Mouse (Mus musculus): ENCODE measurements around the gene Acadl. TPM values are rescaled to one million over a fixed set of nuclear protein-coding genes. Genes with fewer than 3 reads are reported as not detected.

Gene Acadl
- polyA plus RNA-seq (2012; rRNA removed) (15.5 and 34.8 TPM in 2 replicates), polyA plus RNA-seq (2014; fragmentation: Nextera tagmentation; extraction: Ambion mirVana) (105 TPM in 2 replicates)

DNA sequence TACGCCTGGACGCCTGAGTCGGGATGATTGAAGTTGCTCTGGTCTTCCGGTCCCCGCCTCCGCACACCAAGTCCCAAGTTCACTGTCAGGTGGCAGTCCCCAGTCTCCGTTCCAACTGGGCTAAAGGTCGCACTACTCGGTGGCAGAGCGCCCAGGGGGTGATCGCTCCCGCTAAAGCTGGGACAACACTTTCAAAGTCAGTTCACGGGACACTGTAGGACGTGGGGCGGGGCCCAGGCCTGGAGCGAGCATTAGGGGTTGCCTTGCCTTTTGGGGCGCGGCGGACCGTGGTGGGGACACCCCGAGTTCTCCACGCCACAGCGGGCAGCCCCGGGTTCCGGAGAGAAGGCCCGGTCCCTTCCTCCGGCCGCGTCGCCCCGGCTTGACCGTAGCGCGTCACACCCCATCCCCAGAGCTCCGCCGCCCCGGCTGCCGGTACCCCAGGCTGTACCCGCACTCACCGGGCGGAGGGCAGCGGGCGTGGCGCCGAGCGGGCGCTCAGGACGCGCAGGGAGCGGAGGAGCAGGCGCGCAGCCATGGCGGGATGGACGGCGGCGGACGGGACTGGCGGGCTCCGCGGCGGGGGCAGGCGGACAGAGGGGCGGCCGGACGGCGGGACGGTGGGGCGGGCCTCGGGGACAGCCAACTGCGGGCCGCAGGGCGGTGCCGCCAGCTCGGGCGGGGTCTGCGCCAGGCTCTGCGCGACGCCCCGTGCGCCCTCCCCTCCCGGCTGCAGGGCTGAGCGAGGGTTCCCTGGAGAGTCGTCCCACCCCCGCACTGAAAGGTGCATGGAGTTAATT lies at the start of gene Acadl:
Gene Acadl, minus strand, starts transcription at position 566 of the 800 bp plus-strand sequence.
- Histone ChIP-seq H3K27ac (peak within 1 kb of the TSS; percentile 78), H3K27me3 (ENCODE audit: control insufficient read depth, insufficient read depth, low read length) (no peaks in the 10 kb centered on the region), H3K36me3 (replicated peaks; ENCODE audit: control insufficient read depth, insufficient read depth, low read depth) (no peaks in the 10 kb centered on the region), H3K4me1 (replicated peaks; ENCODE audit: control insufficient read depth in 2 of 2, insufficient read depth in 2 of 2, low read length in 1 of 2) (peaks cover 0 to 2% of the 10 kb centered on the region in 2 experiments; a peak in 1 of 4 replicates), H3K9me3 (ENCODE audit: control insufficient read depth, low read length) (no peaks in the 10 kb centered on the region), H3K4me3 (ENCODE audit: insufficient read depth in 1 of 2, low read depth in 2 of 2, low read length in 2 of 2) (peak within 1 kb of the TSS; percentile 67 to 95), H3K4me2 (ENCODE audit: low read depth) (peak within 1 kb of the TSS; percentile 88), H3K9ac (replicated peaks) (peak within 1 kb of the TSS; percentile 82)
- WGBS (ENCODE audit: insufficient replicate concordance) = under 1% methylated on average over 76 of the region's 85 CpGs
- peak; percentile 38 to 56 (median 46) for DNase-seq (ENCODE audit: low read depth in 3 of 3, low spot score in 3 of 3)
- no peak for TF ChIP-seq EP300 (IDR thresholded peaks at IDR 0.05; ENCODE audit: low read depth)
- TF ChIP-seq CTCF (IDR thresholded peaks at IDR 0.05; ENCODE audit: low read depth) = no peak
- ATAC-seq (ENCODE audit: insufficient read depth) = peak; percentile 95

GRCm38 (mm10) chr1:66912305-66912704 lies 49.2 kb upstream of the Acadl start:
- no peaks in the 10 kb centered on the region for H3K9me3 ChIP-seq (ENCODE audit: control insufficient read depth, low read length)
- 64% methylated on average over 1 of the region's 1 CpGs for WGBS (ENCODE audit: insufficient replicate concordance)
- DNase-seq (ENCODE audit: low read depth in 3 of 3, low spot score in 3 of 3) (no peak), ATAC-seq (ENCODE audit: insufficient read depth) (no peak)
- H3K4me3 ChIP-seq (ENCODE audit: insufficient read depth in 1 of 2, low read depth in 2 of 2, low read length in 2 of 2) = no peak overlapping the region
- no peaks in the 10 kb centered on the region for H3K36me3 ChIP-seq (replicated peaks; ENCODE audit: control insufficient read depth, insufficient read depth, low read depth)
- H3K4me2 ChIP-seq (ENCODE audit: low read depth) = no peak overlapping the region
- H3K27ac ChIP-seq = no peak overlapping the region
- TF ChIP-seq EP300 (IDR thresholded peaks at IDR 0.05; ENCODE audit: low read depth) (no peak), CTCF (IDR thresholded peaks at IDR 0.05; ENCODE audit: low read depth) (no peak)
- no peak overlapping the region for H3K9ac ChIP-seq (replicated peaks)
- no peaks in the 10 kb centered on the region for H3K27me3 ChIP-seq (ENCODE audit: control insufficient read depth, insufficient read depth, low read length)
- H3K4me1 ChIP-seq (replicated peaks; ENCODE audit: control insufficient read depth in 2 of 2, insufficient read depth in 2 of 2, low read length in 1 of 2) = no peaks in the 10 kb centered on the region

DNA sequence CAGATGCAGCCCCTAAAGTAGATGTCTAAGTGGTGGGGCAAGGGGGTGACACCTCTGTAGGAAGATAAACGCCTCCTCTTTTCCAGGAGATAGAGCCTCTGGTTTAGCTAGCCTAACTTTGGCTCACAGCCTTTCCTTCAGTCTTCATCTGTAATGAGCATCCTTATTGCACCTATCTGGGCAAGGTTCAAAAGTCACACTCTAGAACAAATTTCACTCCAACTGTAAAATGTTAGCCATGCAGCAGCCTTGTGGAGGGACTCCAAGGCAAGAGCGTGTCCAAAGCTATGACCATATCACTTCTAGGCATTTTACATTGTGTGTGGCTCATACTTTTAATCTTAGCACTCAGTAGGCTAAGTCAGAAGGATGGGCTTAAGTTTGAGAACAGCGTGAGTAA lies 39.5 kb upstream of the Acadl start:
- Histone ChIP-seq H3K4me3 (ENCODE audit: insufficient read depth in 1 of 2, low read depth in 2 of 2, low read length in 2 of 2) (no peak overlapping the region), H3K9ac (replicated peaks) (no peak overlapping the region), H3K27ac (no peak overlapping the region), H3K36me3 (replicated peaks; ENCODE audit: control insufficient read depth, insufficient read depth, low read depth) (no peaks in the 10 kb centered on the region), H3K4me2 (ENCODE audit: low read depth) (no peak overlapping the region), H3K27me3 (ENCODE audit: control insufficient read depth, insufficient read depth, low read length) (no peaks in the 10 kb centered on the region), H3K9me3 (ENCODE audit: control insufficient read depth, low read length) (no peaks in the 10 kb centered on the region), H3K4me1 (replicated peaks; ENCODE audit: control insufficient read depth in 2 of 2, insufficient read depth in 2 of 2, low read length in 1 of 2) (no peaks in the 10 kb centered on the region)
- WGBS (ENCODE audit: insufficient replicate concordance) = 57% methylated on average over 3 of the region's 3 CpGs
- DNase-seq (ENCODE audit: low read depth in 3 of 3, low spot score in 3 of 3) (no peak), ATAC-seq (ENCODE audit: insufficient read depth) (no peak)
- TF ChIP-seq EP300 (IDR thresholded peaks at IDR 0.05; ENCODE audit: low read depth) (no peak), CTCF (IDR thresholded peaks at IDR 0.05; ENCODE audit: low read depth) (no peak)

- Histone ChIP-seq H3K4me3 (ENCODE audit: insufficient read depth in 1 of 2, low read depth in 2 of 2, low read length in 2 of 2) (no peak overlapping the region), H3K4me2 (ENCODE audit: low read depth) (no peak overlapping the region), H3K36me3 (replicated peaks; ENCODE audit: control insufficient read depth, insufficient read depth, low read depth) (no peaks in the 10 kb centered on the region), H3K9ac (replicated peaks) (no peak overlapping the region), H3K4me1 (replicated peaks; ENCODE audit: control insufficient read depth in 2 of 2, insufficient read depth in 2 of 2, low read length in 1 of 2) (peaks cover 0 to 3% of the 10 kb centered on the region in 2 experiments; a peak in 2 of 4 replicates), H3K9me3 (ENCODE audit: control insufficient read depth, low read length) (no peaks in the 10 kb centered on the region), H3K27me3 (ENCODE audit: control insufficient read depth, insufficient read depth, low read length) (no peaks in the 10 kb centered on the region), H3K27ac (no peak overlapping the region)
- ATAC-seq (ENCODE audit: insufficient read depth) (peak; percentile 51; the same call in 1 of the 2 replicates), DNase-seq (ENCODE audit: low read depth in 3 of 3, low spot score in 3 of 3) (peak in 2 of 3 experiments; percentile 2 to 14)
- TF ChIP-seq CTCF (IDR thresholded peaks at IDR 0.05; ENCODE audit: low read depth) = no peak
- TF ChIP-seq EP300 (IDR thresholded peaks at IDR 0.05; ENCODE audit: low read depth) = no peak; the same call in 1 of the 2 replicates
- WGBS (ENCODE audit: insufficient replicate concordance) = 76% methylated on average over 4 of the region's 4 CpGs
Observed at GRCm38 (mm10) chr1:66900946-66901345, 37.9 kb upstream of the Acadl start.

GRCm38 (mm10) chr1:66898261-66898660 lies 35.2 kb upstream of the Acadl start:
- H3K27ac ChIP-seq = no peak overlapping the region

More at GRCm38 (mm10) chr1:66898261-66898660, 35.2 kb upstream of the Acadl start:
- Histone ChIP-seq H3K4me1 (replicated peaks; ENCODE audit: control insufficient read depth in 2 of 2, insufficient read depth in 2 of 2, low read length in 1 of 2) (peaks cover 0 to 7% of the 10 kb centered on the region in 2 experiments; a peak in 2 of 4 replicates), H3K27me3 (ENCODE audit: control insufficient read depth, insufficient read depth, low read length) (no peaks in the 10 kb centered on the region), H3K9ac (replicated peaks) (no peak overlapping the region), H3K4me2 (ENCODE audit: low read depth) (no peak overlapping the region), H3K36me3 (replicated peaks; ENCODE audit: control insufficient read depth, insufficient read depth, low read depth) (no peaks in the 10 kb centered on the region), H3K9me3 (ENCODE audit: control insufficient read depth, low read length) (no peaks in the 10 kb centered on the region), H3K4me3 (ENCODE audit: insufficient read depth in 1 of 2, low read depth in 2 of 2, low read length in 2 of 2) (no peak overlapping the region)
- TF ChIP-seq EP300 (IDR thresholded peaks at IDR 0.05; ENCODE audit: low read depth) (no peak), CTCF (IDR thresholded peaks at IDR 0.05; ENCODE audit: low read depth) (no peak)
- DNase-seq (ENCODE audit: low read depth in 3 of 3, low spot score in 3 of 3) (no peak), ATAC-seq (ENCODE audit: insufficient read depth) (no peak)
- 72% methylated on average over 7 of the region's 7 CpGs for WGBS (ENCODE audit: insufficient replicate concordance)
